Mouse (Mus musculus) embryonic fibroblast, embryonic 13.5 days (primary cell): Measurements from ENCODE around the gene Kcnb1.

Experiments
- CTCF ChIP-seq: IDR thresholded peaks from 2 replicates; pipeline ENCODE4 v1.5.1; 2011; ENCODE audit warnings: mild to moderate bottlenecking, control low read depth, low read length, moderate library complexity, borderline replicate concordance; ENCODE audit not compliant: insufficient read depth
- POLR2A ChIP-seq: IDR thresholded peaks from 2 replicates; pipeline ENCODE4 v1.6.1; 2011; ENCODE audit warnings: low read depth, mild to moderate bottlenecking, control low read depth, low read length, moderate library complexity

GRCm38 (mm10) chr2:167162516-167163021, 27.4 kb downstream of the Kcnb1 start:
- TF ChIP-seq CTCF (no peak), POLR2A (no peak)
